Mouse (Mus musculus) cerebellum, adult (tissue): ENCODE data around the gene Map4k2.
A peak's percentile ranks its signal among the peaks of the same experiment; 100 is the strongest.

ENCODE experiments used
- ATAC-seq: cut with Nextera tagmentation; 2 replicates; pipeline ENCODE4 v1.9.2; 2017; ENCODE audit warnings: mild to moderate bottlenecking, moderate library complexity, mixed read lengths; ENCODE audit not compliant: insufficient number of reproducible peaks, low FRiP score, low TSS enrichment

Map4k2 gene

DNA sequence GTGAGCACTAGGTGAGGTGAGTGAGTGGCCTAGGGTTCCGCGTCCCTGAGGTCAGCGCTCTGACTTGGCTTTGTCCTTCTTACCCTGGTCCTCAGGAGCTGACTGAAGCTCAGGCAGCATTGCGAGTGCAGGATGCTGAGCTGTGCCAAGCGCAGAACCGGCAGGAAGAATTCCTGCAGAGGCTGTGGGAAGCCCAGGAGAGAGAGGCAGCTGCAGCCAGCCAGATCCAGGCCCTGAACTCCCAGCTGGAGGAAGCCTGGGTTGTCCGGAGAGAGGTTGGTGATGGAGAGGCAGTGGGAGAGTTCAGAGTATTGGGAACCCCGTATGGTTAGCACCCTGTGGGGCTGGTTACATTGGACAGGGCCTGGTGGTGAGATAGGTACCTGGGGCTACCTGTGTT, 27.1 kb upstream of the Map4k2 start:
- no peak for ATAC-seq

DNA sequence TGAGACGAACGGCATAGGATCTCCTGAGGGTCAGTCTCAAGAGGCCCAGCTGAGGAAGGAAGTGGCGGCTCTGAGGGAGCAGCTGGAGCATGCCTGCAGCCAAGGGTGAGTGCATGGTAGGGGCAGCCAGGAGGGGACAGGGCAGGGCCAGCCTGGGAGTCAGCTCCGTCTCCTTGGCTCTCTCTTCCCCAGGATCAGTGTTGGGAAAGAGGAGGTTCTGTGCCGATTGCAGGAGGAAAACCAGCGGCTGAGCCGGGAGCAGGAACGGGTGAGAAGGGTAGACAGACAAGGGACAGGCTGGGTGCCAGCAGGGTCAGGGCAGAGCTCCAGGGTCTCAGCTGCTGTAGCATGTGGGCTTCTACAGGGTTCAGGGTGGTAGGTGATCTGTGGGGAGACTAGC, 26.4 kb upstream of the Map4k2 start:
- ATAC-seq, result no peak

GRCm38 (mm10) chr19:6315573-6315972, 25.4 kb upstream of the Map4k2 start:
- ATAC-seq, result peak; percentile 39; the same call in 1 of the 2 replicates

GRCm38 (mm10) chr19:6318145-6318544, 22.8 kb upstream of the Map4k2 start:
- no peak for ATAC-seq

- ATAC-seq, result no peak
These were observed 19.6 kb upstream of the Map4k2 start for GRCm38 (mm10) chr19:6321358-6321757.

- ATAC-seq, result no peak
These were observed 18.9 kb upstream of the Map4k2 start for GRCm38 (mm10) chr19:6321786-6322621.

- ATAC-seq, result no peak
These were observed 16.2 kb upstream of the Map4k2 start for GRCm38 (mm10) chr19:6324751-6325150.

- no peak for ATAC-seq
These were observed 9.8 kb upstream of the Map4k2 start for GRCm38 (mm10) chr19:6331178-6331577.

- ATAC-seq, result no peak
These were observed 9.0 kb upstream of the Map4k2 start for GRCm38 (mm10) chr19:6331719-6332516.

- no peak for ATAC-seq
These were observed 7.0 kb upstream of the Map4k2 start for GRCm38 (mm10) chr19:6333761-6334595.

- peak; percentile 86 for ATAC-seq
These were observed 6.1 kb upstream of the Map4k2 start, which contains the start of gene Men1 for GRCm38 (mm10) chr19:6334673-6335457. Gene Men1 (plus strand): TSS chr19:6334979.

- peak; percentile 6; the same call in 1 of the 2 replicates for ATAC-seq
These were observed 5.5 kb upstream of the Map4k2 start for GRCm38 (mm10) chr19:6335458-6335827.

GRCm38 (mm10) chr19:6336920-6337319, 4.0 kb upstream of the Map4k2 start:
- no peak for ATAC-seq

DNA sequence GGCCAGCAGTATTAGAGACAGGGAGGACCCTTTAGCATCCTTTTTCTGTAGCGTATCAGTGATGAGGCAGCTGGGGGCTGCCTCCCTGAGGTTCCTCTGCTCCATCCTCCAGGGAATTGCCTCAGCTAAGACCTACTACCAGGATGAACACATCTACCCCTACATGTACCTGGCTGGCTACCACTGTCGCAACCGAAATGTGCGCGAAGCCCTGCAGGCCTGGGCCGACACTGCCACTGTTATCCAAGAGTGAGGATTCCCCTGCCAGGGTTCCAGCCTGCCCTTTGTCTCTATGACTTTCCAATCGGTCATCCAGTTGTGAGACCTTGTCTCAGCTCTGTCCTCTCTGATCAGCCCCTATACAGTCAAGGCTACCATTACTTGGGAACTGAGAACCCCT, 2.8 kb upstream of the Map4k2 start:
- no peak for ATAC-seq

DNA sequence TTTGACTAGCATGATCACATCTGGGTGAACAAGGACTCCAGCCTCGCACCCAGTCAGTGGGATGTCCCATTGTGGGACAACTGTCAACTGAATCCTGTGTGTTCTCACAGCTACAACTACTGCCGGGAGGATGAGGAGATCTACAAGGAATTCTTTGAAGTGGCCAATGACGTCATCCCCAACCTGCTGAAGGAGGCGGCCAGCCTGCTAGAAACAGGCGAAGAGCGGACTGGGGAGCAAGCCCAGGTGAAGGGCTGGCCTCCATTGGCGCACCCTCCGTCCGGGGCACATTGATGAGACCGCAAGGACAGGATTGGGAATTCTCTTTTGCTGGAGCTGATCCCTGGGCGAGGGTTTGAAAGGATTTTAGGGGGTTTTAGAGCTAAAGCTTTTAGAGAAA, 2.2 kb upstream of the Map4k2 start:
- ATAC-seq, result no peak

- ATAC-seq, result no peak
These were observed 1.7 kb upstream of the Map4k2 start for GRCm38 (mm10) chr19:6339191-6339590.

GRCm38 (mm10) chr19:6339890-6340504, 938 bp upstream of the Map4k2 start:
- no peak for ATAC-seq

DNA sequence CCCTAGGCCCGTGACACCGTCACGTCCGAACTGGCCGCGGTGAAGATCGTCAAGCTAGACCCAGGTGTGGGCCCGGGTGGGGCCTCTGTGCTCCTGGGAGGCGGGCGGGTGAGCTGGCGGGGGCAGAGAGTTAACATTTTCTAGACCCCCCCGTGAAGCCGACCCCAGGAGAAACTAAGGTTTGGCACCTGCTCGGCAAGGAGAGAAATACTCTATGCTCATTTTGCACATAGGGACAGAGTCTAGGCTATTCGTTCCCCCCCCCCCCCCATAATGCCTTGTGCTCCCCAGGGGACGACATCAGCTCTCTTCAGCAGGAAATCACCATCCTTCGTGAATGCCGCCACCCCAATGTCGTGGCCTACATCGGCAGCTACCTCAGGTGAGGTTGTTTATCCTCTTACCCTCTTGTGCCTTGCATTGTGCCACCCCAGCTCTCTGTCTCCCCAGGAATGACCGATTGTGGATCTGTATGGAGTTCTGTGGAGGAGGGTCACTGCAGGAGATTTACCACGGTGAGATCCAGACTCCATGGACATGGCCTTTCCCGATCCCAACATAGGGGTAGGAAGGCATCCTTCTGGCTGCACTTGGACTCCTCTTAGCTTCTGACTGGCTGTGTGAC, 630 bp downstream of the Map4k2 start:
- no peak for ATAC-seq
